Mouse (Mus musculus): Measurements from ENCODE around the gene Bcar3.

Bcar3 gene

DNA sequence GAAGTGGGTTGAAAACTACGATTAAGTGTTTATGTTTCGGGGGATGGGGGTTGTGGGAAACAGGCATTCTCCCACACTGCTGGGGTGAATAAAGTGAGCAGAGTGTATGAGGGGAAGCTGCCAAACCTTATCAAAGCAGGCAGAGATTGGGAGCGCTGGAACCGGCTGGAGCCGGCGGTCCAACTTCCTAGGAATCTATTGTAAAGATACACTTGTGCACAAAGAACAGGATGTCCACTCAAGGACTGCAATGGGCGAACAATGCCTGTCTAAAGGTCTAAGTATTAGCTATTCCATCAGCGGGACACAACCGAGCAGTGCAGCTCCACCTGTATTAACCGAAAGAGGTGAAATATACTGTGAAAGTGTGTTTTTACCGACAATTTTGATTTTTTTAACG lies 2.1 kb upstream of the Bcar3 start:
- intact Hi-C loops (cut with DNase I), result no loop called here

DNA sequence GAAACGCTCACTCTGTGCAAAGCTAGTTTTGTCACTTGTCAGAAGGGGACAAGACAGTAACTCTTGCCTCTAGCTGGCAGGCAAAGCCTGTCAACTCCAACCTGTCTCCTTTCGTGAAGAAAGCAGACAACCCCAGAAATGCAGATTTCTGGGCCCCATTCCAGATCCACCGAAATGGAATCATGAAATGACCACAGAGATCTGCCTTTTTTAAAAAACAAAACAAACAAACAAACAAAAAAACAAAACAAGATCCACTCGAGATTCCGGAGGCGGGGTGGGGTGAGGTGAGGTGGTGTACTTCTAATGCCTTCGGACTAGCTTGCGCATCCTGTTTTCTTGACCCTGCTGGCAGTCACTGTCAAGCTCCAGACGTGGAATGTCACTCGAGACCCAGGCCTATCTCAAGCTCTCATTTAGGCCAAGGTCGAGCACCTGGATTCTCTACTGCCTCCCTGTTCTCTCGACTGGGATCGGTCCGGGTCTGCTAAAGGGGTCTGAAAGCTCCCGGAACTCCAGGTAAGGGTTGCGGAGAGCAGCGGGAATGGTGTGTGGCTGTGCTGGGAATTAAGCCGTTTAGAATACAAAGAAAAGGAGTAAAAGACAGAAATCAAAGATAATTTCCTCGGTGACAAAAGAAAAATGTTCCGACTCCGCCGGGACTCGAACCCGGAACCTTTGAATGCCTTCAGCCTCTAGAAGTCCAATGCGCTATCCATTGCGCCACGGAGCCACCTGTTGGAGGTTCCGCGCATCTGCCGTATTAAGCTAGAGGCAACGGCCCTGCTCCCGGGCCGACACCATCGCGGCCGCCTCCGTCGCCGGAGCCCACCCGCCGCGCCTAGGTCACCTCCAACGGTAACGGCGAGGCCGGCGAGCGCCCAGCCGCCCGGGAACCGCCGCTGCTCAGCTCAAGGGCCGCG lies 1.4 kb upstream of the Bcar3 start:
- intact Hi-C loops (cut with DNase I), result no loop called here

DNA sequence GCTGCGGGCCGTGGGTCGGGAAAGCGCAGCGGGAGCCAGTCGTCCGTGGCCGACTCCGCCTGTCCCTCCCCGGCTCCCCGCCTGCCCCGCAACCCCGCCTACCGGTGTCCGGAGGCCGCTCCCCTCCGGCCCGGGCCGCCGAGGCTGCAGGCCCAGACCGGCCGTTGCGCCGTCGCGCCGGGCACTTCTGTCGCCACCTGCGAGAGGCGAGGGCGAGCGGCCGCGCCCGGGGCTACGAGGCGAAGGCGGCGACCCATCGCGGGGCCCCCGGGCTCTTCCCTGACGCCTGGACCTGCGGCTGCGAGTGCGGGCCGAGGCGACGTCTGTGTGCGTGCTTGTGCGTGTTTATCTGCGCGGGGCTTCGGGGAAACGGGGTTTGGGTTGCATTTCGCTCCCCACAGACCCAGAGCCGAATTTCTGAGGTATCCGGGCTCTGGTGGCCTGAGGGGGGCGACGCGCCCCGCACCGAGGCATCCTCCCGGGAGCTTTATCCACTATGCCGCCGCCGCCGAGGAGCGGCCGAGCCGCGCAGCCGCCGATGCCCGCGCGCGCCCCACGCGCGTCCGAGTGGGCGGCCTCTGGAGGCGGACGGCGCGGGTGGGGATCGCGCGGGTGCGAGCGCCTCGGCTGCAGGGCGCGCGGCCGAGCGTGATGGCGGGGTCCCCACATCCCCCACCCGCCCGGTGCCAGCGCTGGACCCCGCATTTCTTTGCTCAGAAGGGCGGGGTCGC lies 548 bp upstream of the Bcar3 start:
- intact Hi-C loops (cut with DNase I), result no loop called here

DNA sequence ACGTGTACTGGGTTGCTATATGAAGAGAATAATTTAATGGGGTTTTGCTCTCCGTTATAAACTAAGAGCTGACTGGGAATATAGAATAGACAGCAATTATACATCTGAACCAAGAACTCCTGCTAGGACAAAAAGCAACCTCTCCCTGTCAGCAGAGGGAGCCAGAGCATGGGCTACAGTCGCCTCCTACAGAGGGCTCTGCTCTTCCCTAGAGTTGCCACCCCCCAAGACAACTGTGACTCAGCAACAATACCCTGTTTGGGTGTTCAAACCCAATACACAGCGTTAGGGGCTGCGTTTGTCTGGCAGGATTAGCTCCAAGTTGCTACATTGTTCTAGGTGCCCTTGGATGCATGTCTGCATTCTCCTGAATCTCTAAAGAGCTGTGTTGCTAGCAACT lies 1.6 kb downstream of the Bcar3 start:
- intact Hi-C loops (cut with DNase I), result loop anchor here (1.0 kb wide), 1 partner anchor 343 kb away; no protein-coding TSS in a partner anchor

DNA sequence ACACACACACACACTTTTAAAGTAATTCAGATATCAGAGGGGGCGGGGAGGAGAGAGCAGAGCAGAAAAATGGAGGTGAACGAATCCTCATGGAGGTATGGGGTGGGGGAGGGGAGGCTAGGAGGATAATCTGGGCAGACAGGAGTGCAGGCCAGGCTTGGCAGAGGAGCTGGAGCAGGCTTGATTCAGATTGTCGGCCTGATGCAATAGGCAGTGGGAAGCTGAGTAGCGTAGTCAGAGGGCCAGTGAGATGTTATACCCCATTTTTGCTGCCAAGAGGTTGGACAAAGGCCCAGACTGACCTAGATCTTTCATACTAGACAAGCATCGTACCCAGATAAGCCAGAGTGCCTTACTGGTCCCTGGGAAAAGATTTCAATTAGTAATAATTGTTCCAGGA lies 3.0 kb downstream of the Bcar3 start:
- intact Hi-C loops (cut with DNase I), result no loop called here

DNA sequence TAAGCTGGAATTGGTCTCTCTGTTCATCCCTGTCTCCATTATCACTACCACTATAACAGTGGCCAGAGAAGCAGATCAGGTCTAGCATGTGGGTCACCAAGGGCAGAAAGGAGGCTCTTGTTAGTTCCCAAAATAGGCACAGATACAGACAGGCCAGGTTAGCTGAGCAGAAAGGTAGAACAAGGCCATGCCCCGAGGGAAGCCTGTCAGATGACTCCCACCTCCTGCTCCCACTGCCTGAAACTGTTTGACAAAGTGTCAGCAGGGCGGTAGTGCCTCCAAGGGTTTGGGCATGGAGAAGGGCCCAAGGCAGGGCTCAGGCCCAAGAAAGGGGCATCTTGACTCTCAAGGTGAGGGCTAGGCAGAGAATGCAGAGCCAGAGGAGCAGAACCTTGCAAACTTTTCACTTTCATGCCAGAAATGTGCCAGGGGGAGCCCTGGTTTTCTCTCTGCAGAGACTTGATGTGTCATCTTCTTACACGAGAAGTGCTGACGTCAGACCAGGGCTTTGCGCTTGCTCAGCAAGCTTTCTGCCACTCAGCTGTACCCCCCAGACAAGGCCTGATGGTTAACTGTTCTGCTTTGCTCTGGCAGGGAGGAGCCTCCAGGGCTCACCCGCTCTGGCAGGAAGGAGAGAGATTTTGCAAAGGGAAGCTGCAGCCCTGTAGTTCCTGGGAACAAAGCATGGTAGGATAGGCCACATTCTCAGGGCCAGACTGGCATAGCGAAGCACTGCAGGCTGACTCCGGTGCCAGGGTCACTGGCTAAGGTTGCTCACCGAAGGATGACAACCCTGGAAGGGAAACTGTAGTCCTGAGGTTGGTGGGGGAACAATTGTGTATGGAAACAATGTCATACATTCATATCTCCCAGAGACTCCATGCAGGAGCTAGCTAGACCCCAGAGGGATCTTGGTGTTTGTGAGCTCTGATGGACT lies 7.3 kb downstream of the Bcar3 start:
- intact Hi-C loops (cut with DNase I), result no loop called here

DNA sequence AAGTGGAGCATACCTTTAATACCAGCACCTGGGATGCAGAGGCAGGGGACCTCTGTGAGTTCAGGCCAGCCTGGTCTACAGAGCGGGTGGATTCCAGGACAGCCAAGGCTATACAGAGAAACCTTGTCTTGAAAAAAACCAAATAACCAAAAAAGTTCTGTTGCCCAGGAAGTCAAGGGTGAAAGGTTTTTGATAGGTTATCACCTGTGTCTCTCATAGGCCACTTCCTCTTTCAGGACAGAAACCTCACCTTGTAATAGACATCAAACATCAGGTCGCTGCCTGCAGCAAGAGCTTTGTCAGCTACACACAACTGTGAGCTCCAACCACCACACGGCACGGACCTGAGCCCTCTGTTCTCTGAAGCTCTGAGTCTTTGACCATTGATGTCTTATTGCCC lies 10.6 kb downstream of the Bcar3 start:
- intact Hi-C loops (cut with DNase I), result no loop called here

DNA sequence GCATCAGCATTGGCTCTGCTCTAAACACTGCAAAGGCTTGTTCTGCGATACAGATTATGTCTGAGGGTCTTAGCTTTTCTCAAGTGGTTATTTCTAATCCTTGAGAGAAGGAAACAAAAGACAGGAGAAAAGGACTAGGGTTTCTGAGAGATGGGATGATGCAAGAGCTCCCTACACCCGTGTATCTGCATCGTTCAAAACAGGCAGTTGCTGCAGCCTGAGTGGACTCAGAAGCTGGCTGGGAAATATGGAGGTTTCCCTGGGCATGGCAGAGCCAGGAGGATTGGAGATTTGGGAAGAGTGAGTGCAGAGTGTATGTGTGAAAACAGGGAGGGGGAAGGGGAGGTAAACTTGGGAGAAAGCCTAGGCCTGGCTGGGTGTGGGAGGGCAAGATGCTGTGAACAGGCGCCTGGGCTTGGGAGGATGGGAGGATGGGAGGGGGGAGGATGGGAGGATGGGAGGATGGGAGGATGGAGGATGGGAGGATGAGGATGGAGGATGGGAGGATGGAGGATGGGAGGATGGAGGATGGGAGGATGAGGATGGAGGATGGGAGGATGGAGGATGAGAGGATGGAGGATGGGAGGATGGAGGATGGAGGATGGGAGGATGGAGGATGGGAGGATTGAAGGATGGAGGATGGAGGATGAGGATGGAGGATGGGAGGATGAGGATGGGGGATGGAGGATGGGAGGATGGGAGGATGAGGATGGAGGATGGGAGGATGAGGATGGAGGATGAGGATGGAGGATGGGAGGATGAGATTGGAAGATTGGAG lies 14.1 kb downstream of the Bcar3 start:
- intact Hi-C loops (cut with DNase I), result no loop called here

DNA sequence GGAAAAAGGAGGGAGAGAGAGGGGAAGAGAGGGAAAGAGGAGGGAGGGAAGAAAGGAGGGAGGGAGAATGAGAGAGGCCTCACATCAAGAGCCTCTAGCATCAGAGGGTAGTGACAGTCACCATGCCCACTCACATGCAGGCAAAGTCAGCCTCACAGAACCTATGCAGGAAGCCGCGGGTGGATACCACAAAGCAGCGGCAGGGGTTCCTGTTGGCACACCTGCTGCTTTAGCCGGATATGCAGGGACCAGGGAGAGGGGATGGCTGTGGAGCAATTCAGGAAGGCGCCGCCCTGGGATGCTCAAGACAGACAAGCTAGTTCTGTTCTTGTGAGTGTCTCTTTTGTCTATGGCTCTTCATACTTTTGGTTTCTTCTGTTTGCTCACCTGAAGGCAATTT lies 15.0 kb downstream of the Bcar3 start:
- intact Hi-C loops (cut with DNase I), result no loop called here

DNA sequence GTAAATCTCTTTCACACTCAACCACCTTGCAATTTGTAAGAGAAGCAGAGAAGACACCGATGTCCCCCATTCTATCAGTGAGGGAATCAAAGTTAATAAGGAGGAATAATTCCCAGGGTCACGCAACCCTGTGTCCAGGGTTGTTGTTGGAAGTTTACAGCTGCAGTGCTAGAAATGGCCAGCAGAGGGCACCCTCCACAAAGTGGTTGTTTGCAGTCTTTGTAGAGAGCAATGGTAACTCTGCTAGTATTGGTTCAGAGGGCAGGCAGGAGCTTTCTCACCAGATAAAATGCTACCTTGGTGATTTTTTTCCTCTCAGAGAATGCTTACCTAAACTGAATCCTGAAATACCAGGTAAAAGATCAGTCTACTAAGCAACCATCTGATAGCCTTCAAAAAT lies 18.1 kb downstream of the Bcar3 start:
- intact Hi-C loops (cut with DNase I), result loop anchor here (2.0 to 5.0 kb wide), 3 partner anchors 110 to 325 kb away; no protein-coding TSS in a partner anchor

DNA sequence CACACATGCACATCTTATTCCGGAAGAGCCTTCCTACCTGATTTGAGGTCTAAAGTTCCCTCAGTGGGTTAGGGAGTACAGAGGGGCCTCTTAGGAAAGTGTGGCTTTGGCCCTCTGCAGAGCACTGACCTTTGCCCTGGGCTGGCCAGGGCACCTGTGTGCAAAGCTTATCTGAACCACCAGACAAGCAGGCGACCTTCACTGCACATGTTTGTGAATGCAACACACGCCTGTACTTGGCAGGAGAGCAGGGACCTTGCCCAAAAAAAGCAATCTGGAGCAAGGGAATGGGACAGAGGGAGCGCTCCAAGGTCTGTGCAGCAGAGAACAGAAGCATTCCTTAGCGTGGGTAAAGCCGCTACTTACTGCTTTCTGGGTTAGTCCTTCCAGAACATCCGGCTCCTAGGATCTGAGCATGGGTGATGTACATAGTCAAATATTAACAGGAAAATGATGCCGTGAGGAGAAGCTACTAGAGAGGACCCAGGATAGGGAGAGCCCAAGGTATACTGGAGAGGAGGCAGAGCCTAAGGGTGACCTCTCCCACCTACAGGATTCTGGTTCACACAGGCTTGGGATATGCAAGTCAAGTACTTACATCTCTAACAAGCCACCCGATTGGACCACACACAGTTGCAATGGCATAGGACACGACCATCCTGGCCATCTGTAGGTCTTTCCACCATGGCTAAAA lies 19.1 kb downstream of the Bcar3 start:
- intact Hi-C loops (cut with DNase I), result loop anchor here (2.0 to 5.0 kb wide), 3 partner anchors 109 to 324 kb away; no protein-coding TSS in a partner anchor

DNA sequence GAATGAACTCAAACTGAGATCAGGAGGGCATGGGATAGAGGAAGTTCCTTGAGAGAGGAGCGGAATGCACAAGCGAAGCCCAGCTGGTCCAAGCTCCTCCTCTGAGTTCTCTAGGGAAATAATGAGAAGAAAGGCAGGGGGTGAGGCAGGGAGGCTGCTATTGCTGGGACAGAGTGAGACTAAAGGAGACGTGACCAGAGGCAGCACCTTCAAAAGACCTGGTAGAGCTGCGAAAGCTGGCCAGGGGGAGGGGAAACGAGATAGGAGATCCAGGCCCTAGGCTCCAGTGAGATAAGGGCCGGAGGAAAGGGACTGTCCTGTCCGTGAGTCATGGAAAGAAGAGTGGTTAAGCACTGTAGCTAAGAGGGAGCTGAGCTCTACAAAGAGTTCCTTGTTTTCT lies 20.0 kb downstream of the Bcar3 start:
- intact Hi-C loops (cut with DNase I), result loop anchor here (2.0 to 5.0 kb wide), 3 partner anchors 108 to 323 kb away; no protein-coding TSS in a partner anchor

DNA sequence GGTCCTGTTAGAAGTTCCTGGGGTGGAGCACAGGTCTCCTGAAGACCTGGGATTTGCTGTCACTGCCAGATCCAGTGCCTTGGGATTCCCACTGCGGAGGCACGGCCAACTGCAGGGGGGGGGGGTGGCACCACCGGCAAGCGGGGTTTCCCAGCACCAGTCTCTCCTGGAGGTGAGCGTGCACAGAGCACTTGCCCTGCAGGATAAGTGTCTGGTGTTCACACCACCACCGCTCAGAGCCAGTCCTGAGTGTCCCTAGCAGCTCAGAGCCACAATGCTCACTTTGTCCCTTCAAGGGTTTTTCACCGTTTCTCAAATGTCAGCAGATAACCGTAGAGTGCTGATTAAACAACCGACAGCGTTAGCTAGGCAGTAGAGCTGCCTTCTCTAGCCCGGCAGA lies 22.7 kb downstream of the Bcar3 start:
- intact Hi-C loops (cut with DNase I), result no loop called here

DNA sequence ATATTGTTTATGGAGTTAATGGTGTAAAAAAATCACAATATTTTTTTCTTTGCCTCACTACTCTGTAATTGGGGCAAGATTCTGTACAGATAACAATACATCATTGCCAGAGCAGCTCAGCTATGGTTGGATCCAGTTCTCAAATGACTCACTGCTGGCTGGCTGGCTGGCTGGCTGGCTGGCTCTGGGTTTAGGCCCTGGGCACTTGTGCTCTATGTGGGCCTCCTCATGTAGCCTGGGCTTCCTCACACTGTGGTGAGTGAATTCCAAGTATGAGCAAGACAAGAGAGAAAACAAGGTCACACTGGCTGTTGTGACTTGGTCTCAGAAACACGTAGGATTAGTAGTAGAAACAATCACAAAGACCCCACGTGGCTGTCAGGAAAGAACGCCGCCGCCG lies 23.4 kb downstream of the Bcar3 start:
- intact Hi-C loops (cut with DNase I), result no loop called here

DNA sequence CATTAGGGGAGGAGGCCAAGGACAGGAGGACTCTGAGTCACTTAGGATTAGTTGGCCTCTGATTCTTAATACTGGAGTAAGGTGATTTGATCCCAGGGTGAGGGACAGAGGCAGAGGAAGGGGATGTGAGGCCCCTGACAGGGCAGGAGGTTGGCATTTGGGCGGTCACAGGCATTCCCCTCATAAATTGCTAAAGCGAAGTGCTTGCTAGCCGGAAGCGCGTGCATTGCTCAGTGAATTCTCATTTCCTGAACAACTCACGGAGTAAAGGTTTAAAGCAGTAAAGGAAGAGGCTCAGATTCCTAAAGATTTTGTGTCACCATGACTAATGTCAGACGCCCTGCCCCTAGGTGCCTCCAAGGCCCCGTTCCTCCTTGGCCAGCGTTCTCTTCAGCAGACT lies 28.3 kb downstream of the Bcar3 start:
- intact Hi-C loops (cut with DNase I), result no loop called here

DNA sequence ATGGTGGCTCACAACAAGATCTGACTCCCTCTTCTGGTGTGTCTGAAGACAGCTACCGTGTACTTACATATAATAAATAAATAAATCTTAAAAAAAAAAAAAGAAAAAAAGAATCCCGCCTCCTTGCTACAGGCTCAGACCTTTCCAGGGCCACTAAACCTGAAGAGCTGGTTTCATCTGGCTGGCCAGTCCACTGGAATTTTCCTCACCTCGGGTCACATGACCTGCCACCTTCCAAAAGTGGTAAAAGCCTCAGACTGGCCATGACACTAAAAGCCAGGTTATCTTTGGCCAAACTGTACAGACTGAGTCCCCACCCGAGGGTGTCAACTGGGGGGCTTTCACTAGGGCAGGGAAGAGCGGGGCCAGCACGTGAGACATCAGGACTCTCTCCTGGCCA lies 29.9 kb downstream of the Bcar3 start:
- intact Hi-C loops (cut with DNase I), result no loop called here

DNA sequence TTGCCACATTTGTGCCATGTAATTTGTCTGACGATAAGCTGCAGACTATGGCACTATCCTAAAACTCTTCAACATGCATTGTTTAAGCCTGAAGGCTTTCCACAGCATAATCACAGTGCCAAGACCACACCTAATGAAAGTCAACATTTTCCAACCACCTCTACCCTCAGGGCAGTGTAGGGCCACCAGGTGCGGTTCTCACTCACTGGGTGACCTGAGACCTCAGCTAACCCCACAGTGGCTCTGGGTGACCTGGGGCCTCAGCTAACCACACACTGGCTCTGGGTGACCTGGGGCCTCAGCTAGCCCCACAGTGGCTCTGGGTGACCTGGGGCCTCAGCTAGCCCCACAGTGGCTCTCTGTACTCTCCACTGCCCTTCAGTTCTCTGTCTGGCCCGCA lies 30.6 kb downstream of the Bcar3 start:
- intact Hi-C loops (cut with DNase I), result no loop called here

DNA sequence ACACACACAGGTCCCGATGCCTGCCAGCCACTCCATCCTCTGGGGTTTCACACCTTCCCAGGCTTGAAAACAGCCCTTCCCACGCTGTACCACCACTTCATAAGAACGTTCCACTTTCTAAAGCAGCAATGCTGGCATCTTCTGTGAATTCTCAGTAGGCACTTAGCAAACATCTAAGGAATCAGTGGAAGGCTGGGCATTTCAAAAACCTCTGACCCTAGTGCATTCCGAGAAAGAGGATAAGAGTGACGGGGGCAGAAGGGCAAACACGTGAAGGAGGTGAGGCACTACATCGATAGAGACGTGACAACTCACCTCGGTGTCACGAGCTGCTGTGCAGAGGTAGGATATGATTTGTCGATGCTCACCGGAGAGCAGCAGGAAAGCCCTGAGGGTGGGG lies 36.5 kb downstream of the Bcar3 start:
- intact Hi-C loops (cut with DNase I), result no loop called here

DNA sequence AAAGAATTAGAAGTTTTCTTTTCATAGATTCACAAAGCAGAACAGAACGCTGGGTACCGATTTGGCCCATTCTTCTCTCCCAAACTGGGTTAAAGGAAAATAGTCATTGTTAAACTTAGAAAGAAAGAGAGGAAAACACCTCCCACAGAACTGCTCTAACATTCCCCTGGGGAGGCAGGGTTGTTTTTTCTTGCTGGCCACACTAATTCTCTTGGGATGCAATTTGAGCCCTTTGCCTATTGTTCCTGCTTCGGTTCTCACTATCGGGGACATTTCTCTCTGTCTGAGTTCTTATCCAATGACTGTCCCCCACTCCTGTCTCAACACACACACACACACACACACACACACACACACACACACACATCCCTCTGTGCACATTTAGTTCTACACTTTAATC lies 39.6 kb downstream of the Bcar3 start:
- intact Hi-C loops (cut with DNase I), result no loop called here

DNA sequence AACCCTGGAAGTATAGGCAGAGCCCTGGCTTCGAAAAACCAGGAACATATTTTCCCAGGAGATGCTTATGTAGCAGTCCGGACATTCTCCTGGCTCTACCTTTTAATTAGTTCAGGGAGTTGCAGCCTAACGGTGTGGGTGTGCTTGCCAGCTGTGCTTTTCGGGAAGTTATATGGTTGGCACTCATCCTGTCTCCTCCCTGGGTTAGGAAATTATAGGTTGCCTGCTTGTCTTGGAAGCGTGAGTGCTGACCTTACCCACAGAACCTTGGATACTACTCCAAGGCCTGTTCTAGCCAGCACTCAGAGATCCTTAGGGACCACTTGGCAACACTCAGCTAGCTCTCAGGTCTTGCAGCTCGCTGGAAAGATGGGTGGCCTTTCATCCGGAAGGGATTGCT lies 40.0 kb downstream of the Bcar3 start:
- intact Hi-C loops (cut with DNase I), result no loop called here

Data from adrenal gland (tissue).